Mouse (Mus musculus) CH12.LX (cell line): ENCODE results near the gene Hsd17b13. TPM values are rescaled to one million over a fixed set of nuclear protein-coding genes. Genes with fewer than 3 reads are reported as not detected.

ENCODE experiments used
- DNase-seq: peaks from one replicate; pipeline ENCODE4 v3.0.0-alpha.2; 2013; ENCODE audit errors: extremely low read depth
- H3K27ac ChIP-seq: 2 replicates; pipeline ENCODE4 v1.5.1; 2012; ENCODE audit warnings: low read depth, mild to moderate bottlenecking, control low read depth, moderate library complexity; ENCODE audit not compliant: insufficient read depth
- H3K27me3 ChIP-seq: replicated peaks from 2 replicates; pipeline ENCODE3; 2012; ENCODE audit warnings: inconsistent platforms
- H3K36me3 ChIP-seq, 2 experiments: replicated peaks in 1 of 2; 2 replicates each; pipeline versions ENCODE3 to v1.6.1; 2012; ENCODE audit warnings: inconsistent platforms in 1 of 2, low read length in 1 of 2, mild to moderate bottlenecking in 1 of 2, mixed read lengths in 1 of 2, moderate library complexity in 1 of 2; ENCODE audit not compliant: control insufficient read depth in 1 of 2, insufficient read depth in 1 of 2
- H3K4me1 ChIP-seq, 2 experiments: 2 replicates each; pipeline ENCODE4 v1.6.1; 2012; ENCODE audit warnings: inconsistent platforms in 1 of 2, moderate library complexity in 1 of 2; ENCODE audit not compliant: insufficient read depth in 2 of 2, control insufficient read depth in 1 of 2
- H3K4me2 ChIP-seq: 2 replicates; pipeline ENCODE4 v1.6.1; 2012; ENCODE audit warnings: low read depth, mild to moderate bottlenecking, control low read depth; ENCODE audit not compliant: poor library complexity, insufficient read depth, severe bottlenecking
- H3K4me3 ChIP-seq, 3 experiments: fragments of 150-350 bp in 1 of 3; sonication (generic) in 1 of 3; replicated peaks in 1 of 3; 2 replicates each; pipeline versions ENCODE3 to v1.5.1; 2011 to 2012; ENCODE audit warnings: low read depth in 2 of 3, low read length in 2 of 3, mild to moderate bottlenecking in 2 of 3, moderate library complexity in 2 of 3, control low read depth in 1 of 3, improper control_type of control experiment in 1 of 3, inconsistent platforms in 1 of 3, mixed read lengths in 1 of 3; ENCODE audit not compliant: poor library complexity in 1 of 3
- H3K79me2 ChIP-seq: replicated peaks from 2 replicates; pipeline ENCODE4 v1.6.1; 2012; ENCODE audit warnings: mild to moderate bottlenecking, moderate library complexity; ENCODE audit not compliant: control insufficient read depth, poor library complexity, insufficient read depth, severe bottlenecking; ENCODE audit errors: extremely low read depth
- H3K9ac ChIP-seq: 2 replicates; pipeline ENCODE4 v1.6.1; 2012; ENCODE audit warnings: low read depth, mild to moderate bottlenecking, control low read depth, moderate library complexity; ENCODE audit not compliant: insufficient read depth
- H3K9me3 ChIP-seq: replicated peaks from 2 replicates; pipeline ENCODE3; 2012; ENCODE audit warnings: low read length, inconsistent platforms, mixed read lengths
- BHLHE40 ChIP-seq: IDR thresholded peaks from 2 replicates; pipeline ENCODE4 v1.6.1; 2011; ENCODE audit warnings: mild to moderate bottlenecking, low read depth, low read length, improper control_type of control experiment
- CHD2 ChIP-seq: IDR thresholded peaks from 2 replicates; pipeline ENCODE4 v1.6.1; 2011; ENCODE audit warnings: low read length, improper control_type of control experiment
- CTCF ChIP-seq, 2 experiments: IDR thresholded peaks in 1 of 2; conservative IDR thresholded peaks in 1 of 2; 2 replicates each; pipeline ENCODE4 v1.5.1; 2011 to 2012; ENCODE audit warnings: low read depth in 2 of 2, low read length in 2 of 2, improper control_type of control experiment in 1 of 2, inconsistent platforms in 1 of 2, mild to moderate bottlenecking in 1 of 2, moderate library complexity in 1 of 2
- E2F4 ChIP-seq: IDR thresholded peaks from 2 replicates; pipeline ENCODE4 v1.6.1; 2011; ENCODE audit warnings: low read depth, low read length, improper control_type of control experiment; ENCODE audit not compliant: insufficient replicate concordance
- ELF1 ChIP-seq: IDR thresholded peaks from 2 replicates; pipeline ENCODE4 v1.6.1; 2014; ENCODE audit warnings: low read depth, mild to moderate bottlenecking, inconsistent platforms, low read length, improper control_type of control experiment
- EP300 ChIP-seq: IDR thresholded peaks from 2 replicates; pipeline ENCODE4 v1.6.1; 2011; ENCODE audit warnings: low read length, improper control_type of control experiment
- IRF4 ChIP-seq: IDR thresholded peaks from 2 replicates; pipeline ENCODE4 v1.6.1; 2014; ENCODE audit warnings: low read depth, mild to moderate bottlenecking, inconsistent platforms, low read length, improper control_type of control experiment
- JUND ChIP-seq: conservative IDR thresholded peaks from 2 replicates; pipeline ENCODE4 v1.6.1; 2011; ENCODE audit warnings: low read depth, low read length, improper control_type of control experiment
- KAT2A ChIP-seq: IDR thresholded peaks from 2 replicates; pipeline ENCODE4 v1.6.1; 2012; ENCODE audit warnings: low read length, improper control_type of control experiment, inconsistent platforms; ENCODE audit not compliant: insufficient replicate concordance
- MAFK ChIP-seq: IDR thresholded peaks from 2 replicates; pipeline ENCODE4 v1.6.1; 2011; ENCODE audit warnings: low read length, improper control_type of control experiment; ENCODE audit not compliant: insufficient replicate concordance
- MAZ ChIP-seq: IDR thresholded peaks from 2 replicates; pipeline ENCODE4 v1.6.1; 2012; ENCODE audit warnings: low read depth, mild to moderate bottlenecking, inconsistent platforms, low read length, improper control_type of control experiment, moderate library complexity
- MEF2A ChIP-seq: IDR thresholded peaks from 2 replicates; pipeline ENCODE4 v1.6.1; 2014; ENCODE audit warnings: low read depth, mild to moderate bottlenecking, inconsistent platforms, low read length, improper control_type of control experiment, borderline replicate concordance
- MYC ChIP-seq: IDR thresholded peaks from 2 replicates; pipeline ENCODE4 v1.6.1; 2011; ENCODE audit warnings: low read depth, mild to moderate bottlenecking, improper control_type of control experiment, low read length
- NRF1 ChIP-seq: IDR thresholded peaks from 2 replicates; pipeline ENCODE4 v1.6.1; 2014; ENCODE audit warnings: low read depth, mild to moderate bottlenecking, inconsistent platforms, low read length, improper control_type of control experiment, moderate library complexity
- PAX5 ChIP-seq: IDR thresholded peaks from 2 replicates; pipeline ENCODE4 v1.6.1; 2012; ENCODE audit warnings: low read length, inconsistent platforms, mixed read lengths
- RAD21 ChIP-seq: IDR thresholded peaks from 2 replicates; pipeline ENCODE4 v1.6.1; 2011; ENCODE audit warnings: low read depth, mild to moderate bottlenecking, low read length, improper control_type of control experiment, moderate library complexity
- TCF12 ChIP-seq: IDR thresholded peaks from 2 replicates; pipeline ENCODE4 v1.6.1; 2014; ENCODE audit warnings: low read depth, mild to moderate bottlenecking, inconsistent platforms, low read length, improper control_type of control experiment
- ZC3H11A ChIP-seq: IDR thresholded peaks from 2 replicates; pipeline ENCODE4 v1.6.1; 2012; ENCODE audit warnings: low read depth, mild to moderate bottlenecking, inconsistent platforms, low read length, improper control_type of control experiment
- ZKSCAN1 ChIP-seq: IDR thresholded peaks from 2 replicates; pipeline ENCODE4 v1.6.1; 2012; ENCODE audit warnings: low read depth, inconsistent platforms, low read length, improper control_type of control experiment, borderline replicate concordance
- ZNF384 ChIP-seq: IDR thresholded peaks from 2 replicates; pipeline ENCODE4 v1.6.1; 2012; ENCODE audit warnings: low read depth, low read length, improper control_type of control experiment, inconsistent platforms
- dilution Hi-C: fragments of 300-500 bp; cut with MboI; formaldehyde crosslinking; loops from 2 replicates; pipeline ENCODE4 v1.14.3; 2020; ENCODE audit warnings: low sequenced_read_pairs; ENCODE audit not compliant: extremely low pct_unique_long_range_greater_than_20kb, extremely low pct_ligation_motif_present
- in situ Hi-C: fragments of 300-500 bp; cut with MboI; formaldehyde crosslinking; loops from 3 replicates; pipeline ENCODE4 v1.14.3; 2019; ENCODE audit warnings: low sequenced_read_pairs, low pct_ligation_motif_present, low pct_unique_long_range_greater_than_20kb, mixed read lengths
- polyA plus RNA-seq: library from polyadenylated mRNA; unstranded; fragments of >175 nt; gene quantifications from 2 replicates; pipeline ENCODE4 v1.2.1, GENCODE M21; 2012; ENCODE audit warnings: low read depth; ENCODE audit not compliant: insufficient read length
- total RNA-seq, 2 experiments: library from RNA; depleted of rRNA; stranded (reverse); fragments of 300-350 nt in 1 of 2; fragments of >200 nt in 1 of 2; gene quantifications; 2 replicates each; pipeline ENCODE4 v1.2.3; 2012 to 2014

The Hsd17b13 gene
- total and polyA plus RNA-seq, 3 experiments = 0.23 to 0.64 TPM; not detected in 1

- TF ChIP-seq ZC3H11A = no peak
These were observed 62.6 kb downstream of the Hsd17b13 start (continued) for GRCm38 (mm10) chr5:103914335-103915226.

- Histone ChIP-seq H3K4me1 (peaks cover 18 to 57% of the 10 kb centered on the region in 2 experiments), H3K9me3 (no peaks in the 10 kb centered on the region), H3K4me3 (no peak overlapping the region), H3K27me3 (peaks cover 5% of the 10 kb centered on the region), H3K36me3 (no peaks in the 10 kb centered on the region), H3K4me2 (peak overlapping the region; percentile 34), H3K9ac (no peak overlapping the region), H3K27ac (peak overlapping the region; percentile 64), H3K79me2 (no peaks in the 10 kb centered on the region; the same call in 1 of the 2 replicates)
- no peak for DNase-seq
- 0 out of 2 replicates have a peak, but pooled peaks have one; percentile 35 for TF ChIP-seq BHLHE40
- peak; percentile 35; the same call in 1 of the 2 replicates for TF ChIP-seq EP300
- peak; percentile 78; the same call in 1 of the 2 replicates for TF ChIP-seq IRF4
- TF ChIP-seq NRF1 = no peak
- no peak for TF ChIP-seq CHD2
- in situ Hi-C loops (no loop called here), dilution Hi-C loops (no loop called here)
These were observed 64.1 kb downstream of the Hsd17b13 start for GRCm38 (mm10) chr5:103913150-103913549.

GRCm38 (mm10) chr5:103911555-103911954 is 65.7 kb downstream of the Hsd17b13 start:
- H3K27ac ChIP-seq = no peak overlapping the region
- peaks cover 5% of the 10 kb centered on the region for H3K27me3 ChIP-seq
- H3K4me3 ChIP-seq = no peak overlapping the region
- H3K4me1 ChIP-seq = peaks cover 14 to 45% of the 10 kb centered on the region in 2 experiments
- TF ChIP-seq MAFK (no peak), ELF1 (no peak), RAD21 (no peak), ZNF384 (no peak), JUND (no peak), TCF12 (no peak), KAT2A (no peak), E2F4 (no peak), CTCF (conservative IDR thresholded peaks at IDR 0.05 in 1 of 2, IDR thresholded peaks at IDR 0.05 in 1 of 2; ENCODE audit: low read depth in 2 of 2, low read length in 2 of 2) (no peak), PAX5 (no peak), ZKSCAN1 (no peak), MYC (no peak), MEF2A (no peak), EP300 (no peak), CHD2 (no peak), MAZ (no peak)
- H3K4me2 ChIP-seq = peak overlapping the region; percentile 82; the same call in 1 of the 2 replicates
- H3K9me3 ChIP-seq = no peaks in the 10 kb centered on the region
- no peaks in the 10 kb centered on the region for H3K36me3 ChIP-seq
- no peak for DNase-seq
- dilution Hi-C loops (no loop called here), in situ Hi-C loops (no loop called here)
- no peak overlapping the region; the same call in 1 of the 2 replicates for H3K9ac ChIP-seq
- no peaks in the 10 kb centered on the region; the same call in 1 of the 2 replicates for H3K79me2 ChIP-seq
